Mouse (Mus musculus) midbrain, embryonic 16.5 days (tissue): ENCODE measurements at regions not wholly inside any gene's neighbourhood (a gene's known extent, or its start where the extent isn't known, plus 50 kb on each side); places are given as distances from the start of the nearest gene placed in this dataset.
A peak's percentile ranks its signal among the peaks of the same experiment; 100 is the strongest.

ENCODE experiments used
- ATAC-seq: fragments of 200-750 bp; cut with Nextera tagmentation; 2 replicates; pipeline ENCODE4 v1.8.0; 2017; ENCODE audit warnings: moderate TSS enrichment
- H3K27ac ChIP-seq: fragments of 300-500 bp; sonication (generic); 2 replicates; pipeline ENCODE4 v1.5.1; 2014; ENCODE audit warnings: mild to moderate bottlenecking, low read length, mixed read lengths
- H3K27me3 ChIP-seq: fragments of 300-500 bp; sonication (generic); 2 replicates; pipeline ENCODE4 v1.6.1; 2014; ENCODE audit warnings: low read depth, low read length, mixed read lengths; ENCODE audit not compliant: control insufficient read depth, insufficient read depth
- H3K36me3 ChIP-seq: fragments of 300-500 bp; sonication (generic); 2 replicates; pipeline ENCODE4 v1.6.1; 2014; ENCODE audit warnings: mild to moderate bottlenecking, low read length, moderate library complexity, mixed read lengths; ENCODE audit not compliant: control insufficient read depth, insufficient read depth
- H3K4me1 ChIP-seq: fragments of 300-500 bp; sonication (generic); 2 replicates; pipeline ENCODE4 v1.6.1; 2014; ENCODE audit warnings: mild to moderate bottlenecking, low read length, mixed read lengths; ENCODE audit not compliant: control insufficient read depth, insufficient read depth
- H3K4me2 ChIP-seq: fragments of 300-500 bp; sonication (generic); 2 replicates; pipeline ENCODE4 v1.6.1; 2014; ENCODE audit warnings: mild to moderate bottlenecking, low read length, mixed read lengths
- H3K4me3 ChIP-seq: fragments of 300-500 bp; sonication (generic); 2 replicates; pipeline ENCODE4 v1.5.1; 2014; ENCODE audit warnings: low read depth, mild to moderate bottlenecking, low read length, moderate library complexity, mixed read lengths
- H3K9ac ChIP-seq: fragments of 300-500 bp; sonication (generic); 2 replicates; pipeline ENCODE4 v1.6.1; 2014; ENCODE audit warnings: low read depth, low read length, mixed read lengths
- H3K9me3 ChIP-seq: fragments of 300-500 bp; sonication (generic); replicated peaks from 2 replicates; pipeline ENCODE4 v1.6.1; 2014; ENCODE audit warnings: mild to moderate bottlenecking, low read length, mixed read lengths; ENCODE audit not compliant: control insufficient read depth, poor library complexity, severe bottlenecking
- WGBS: fragments of 180-500 bp; shearing (Covaris S2); extraction: QIAGEN DNeasy Blood & Tissue Kit; methylation state at CpG from one replicate; pipeline ENCODE4 v1.1.7; 2014; 5-methylcytosine and 5-hydroxymethylcytosine counted together

GRCm38 (mm10) chr6:93082205-93082604, 138.9 kb upstream of the Adamts9 start:
- Histone ChIP-seq H3K36me3 (no peaks in the 10 kb centered on the region), H3K27me3 (no peaks in the 10 kb centered on the region), H3K4me1 (no peaks in the 10 kb centered on the region), H3K27ac (no peak overlapping the region), H3K4me3 (no peak overlapping the region), H3K9ac (no peak overlapping the region), H3K9me3 (no peaks in the 10 kb centered on the region), H3K4me2 (no peak overlapping the region)
- no peak for ATAC-seq
- 80% methylated on average over 4 of the region's 4 CpGs for WGBS

GRCm38 (mm10) chr6:93076681-93077080, 133.4 kb upstream of the Adamts9 start:
- Histone ChIP-seq H3K27me3 (no peaks in the 10 kb centered on the region), H3K4me2 (no peak overlapping the region), H3K36me3 (no peaks in the 10 kb centered on the region), H3K4me1 (no peaks in the 10 kb centered on the region), H3K27ac (no peak overlapping the region), H3K9me3 (no peaks in the 10 kb centered on the region), H3K4me3 (no peak overlapping the region), H3K9ac (no peak overlapping the region)
- WGBS = 85% methylated on average over 1 of the region's 1 CpGs
- ATAC-seq = no peak

GRCm38 (mm10) chr6:93075867-93076266, 132.6 kb upstream of the Adamts9 start:
- Histone ChIP-seq H3K9me3 (no peaks in the 10 kb centered on the region), H3K4me3 (no peak overlapping the region), H3K27ac (no peak overlapping the region), H3K36me3 (no peaks in the 10 kb centered on the region), H3K9ac (no peak overlapping the region), H3K4me1 (no peaks in the 10 kb centered on the region), H3K4me2 (no peak overlapping the region), H3K27me3 (no peaks in the 10 kb centered on the region)
- no peak for ATAC-seq
- WGBS = 65% methylated on average over 5 of the region's 5 CpGs

- Histone ChIP-seq H3K27ac (no peak overlapping the region), H3K4me3 (no peak overlapping the region), H3K36me3 (no peaks in the 10 kb centered on the region), H3K4me1 (no peaks in the 10 kb centered on the region), H3K9ac (no peak overlapping the region), H3K27me3 (no peaks in the 10 kb centered on the region), H3K4me2 (no peak overlapping the region), H3K9me3 (no peaks in the 10 kb centered on the region)
- ATAC-seq = no peak
- 71% methylated on average over 4 of the region's 4 CpGs for WGBS
These were observed 131.7 kb upstream of the Adamts9 start for GRCm38 (mm10) chr6:93075011-93075410.

- no peak overlapping the region for H3K27ac ChIP-seq
- no peaks in the 10 kb centered on the region for H3K27me3 ChIP-seq
- 82% methylated on average over 5 of the region's 5 CpGs for WGBS
- H3K4me2 ChIP-seq = no peak overlapping the region
- no peak overlapping the region for H3K4me3 ChIP-seq
- no peak for ATAC-seq
- H3K9me3 ChIP-seq = no peaks in the 10 kb centered on the region
- H3K4me1 ChIP-seq = 0 out of 2 replicates have a peak, but pooled peaks cover 5% of the 10 kb centered on the region
- no peaks in the 10 kb centered on the region for H3K36me3 ChIP-seq
- no peak overlapping the region for H3K9ac ChIP-seq
These were observed 127.6 kb upstream of the Adamts9 start for GRCm38 (mm10) chr6:93070916-93071315.

GRCm38 (mm10) chr6:93067808-93068207, 124.5 kb upstream of the Adamts9 start:
- no peak overlapping the region for H3K27ac ChIP-seq
- 0 out of 2 replicates have a peak, but pooled peaks cover 7% of the 10 kb centered on the region for H3K4me1 ChIP-seq
- no peak overlapping the region for H3K4me2 ChIP-seq
- no peak for ATAC-seq
- H3K9ac ChIP-seq = no peak overlapping the region
- H3K36me3 ChIP-seq = no peaks in the 10 kb centered on the region
- H3K9me3 ChIP-seq = no peaks in the 10 kb centered on the region
- H3K27me3 ChIP-seq = no peaks in the 10 kb centered on the region
- WGBS = 98% methylated on average over 5 of the region's 5 CpGs
- no peak overlapping the region for H3K4me3 ChIP-seq

GRCm38 (mm10) chr6:93066553-93067376, 123.5 kb upstream of the Adamts9 start:
- no peak for ATAC-seq
- Histone ChIP-seq H3K4me1 (0 out of 2 replicates have a peak, but pooled peaks cover 7% of the 10 kb centered on the region), H3K4me2 (peak overlapping the region; percentile 10; the same call in 1 of the 2 replicates), H3K36me3 (no peaks in the 10 kb centered on the region), H3K27me3 (no peaks in the 10 kb centered on the region), H3K27ac (no peak overlapping the region), H3K9me3 (no peaks in the 10 kb centered on the region), H3K9ac (no peak overlapping the region), H3K4me3 (no peak overlapping the region)
- 42% methylated on average over 11 of the region's 11 CpGs for WGBS

- no peak overlapping the region for H3K9ac ChIP-seq
- H3K9me3 ChIP-seq = no peaks in the 10 kb centered on the region
- H3K4me2 ChIP-seq = no peak overlapping the region; the same call in 1 of the 2 replicates
- 68% methylated on average over 12 of the region's 12 CpGs for WGBS
- ATAC-seq = no peak
- no peak overlapping the region for H3K27ac ChIP-seq
- H3K4me1 ChIP-seq = 0 out of 2 replicates have a peak, but pooled peaks cover 7% of the 10 kb centered on the region
- no peak overlapping the region for H3K4me3 ChIP-seq
- no peaks in the 10 kb centered on the region for H3K36me3 ChIP-seq
- no peaks in the 10 kb centered on the region for H3K27me3 ChIP-seq
These were observed 122.7 kb upstream of the Adamts9 start for GRCm38 (mm10) chr6:93065917-93066552.

- Histone ChIP-seq H3K27me3 (no peaks in the 10 kb centered on the region), H3K4me3 (no peak overlapping the region), H3K27ac (no peak overlapping the region), H3K4me1 (0 out of 2 replicates have a peak, but pooled peaks cover 7% of the 10 kb centered on the region), H3K36me3 (no peaks in the 10 kb centered on the region), H3K9ac (no peak overlapping the region), H3K9me3 (no peaks in the 10 kb centered on the region), H3K4me2 (no peak overlapping the region)
- no peak for ATAC-seq
- WGBS = 65% methylated on average over 6 of the region's 6 CpGs
These were observed 122.1 kb upstream of the Adamts9 start for GRCm38 (mm10) chr6:93065366-93065765.
